Mouse (Mus musculus) CD8-positive naive resting alpha-beta T cell, adult 2 months (primary cell): ENCODE results near the gene Nt5dc1.

Experiments
- DNase-seq, 2 experiments: peaks; one replicate each; pipeline ENCODE4 v3.0.0; 2022; ENCODE audit warnings: low read depth in 2 of 2, low spot score in 2 of 2

The Nt5dc1 gene

DNA sequence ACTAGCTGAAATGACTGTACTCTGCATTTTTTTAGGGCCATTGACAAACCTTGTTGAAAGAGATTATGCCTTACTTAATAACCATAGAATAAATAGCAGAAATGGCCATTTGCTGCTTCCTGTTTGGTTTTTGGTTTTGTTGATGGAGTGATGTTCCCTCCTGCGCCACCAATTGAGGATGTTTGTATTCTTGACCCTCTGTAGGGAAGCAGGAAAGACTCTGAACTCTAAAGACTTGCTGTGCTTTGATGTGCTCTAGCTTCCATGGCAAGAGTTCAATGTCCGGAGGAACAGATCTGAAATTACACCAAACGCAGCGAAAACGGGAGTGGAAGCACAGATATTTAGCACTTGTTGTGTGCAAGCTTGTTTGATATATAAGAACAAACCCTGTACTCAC lies 173.6 kb downstream of the Nt5dc1 start:
- no peak for DNase-seq

- no peak for DNase-seq
These were observed 179.8 kb downstream of the Nt5dc1 start for GRCm38 (mm10) chr10:34238536-34238935.
